Mouse (Mus musculus) R1 (cell line): ENCODE measurements at regions not wholly inside any gene's neighbourhood (a gene's known extent, or its start where the extent isn't known, plus 50 kb on each side); places are given as distances from the start of the nearest gene placed in this dataset.

Experiments used
- DNase-seq: peaks from one replicate; pipeline ENCODE4 v3.0.0-alpha.2; 2018; ENCODE audit warnings: low read depth, low spot score

GRCm38 (mm10) chr15:30029257-30029899 is 143.0 kb upstream of the Ctnnd2 start:
- DNase-seq = peak; percentile 76

GRCm38 (mm10) chr15:30035367-30035766 is 137.0 kb upstream of the Ctnnd2 start:
- DNase-seq = no peak

GRCm38 (mm10) chr15:30050851-30051250 is 121.5 kb upstream of the Ctnnd2 start:
- no peak for DNase-seq

- no peak for DNase-seq
Observed at GRCm38 (mm10) chr15:30059808-30060207, 112.6 kb upstream of the Ctnnd2 start.

GRCm38 (mm10) chr15:30060505-30061342 is 111.7 kb upstream of the Ctnnd2 start:
- no peak for DNase-seq

GRCm38 (mm10) chr15:30071668-30072067 is 100.7 kb upstream of the Ctnnd2 start:
- peak; percentile 83 for DNase-seq

GRCm38 (mm10) chr15:30072301-30072700 is 100.1 kb upstream of the Ctnnd2 start:
- DNase-seq = peak; percentile 79

GRCm38 (mm10) chr15:30087120-30087519 is 85.3 kb upstream of the Ctnnd2 start:
- DNase-seq = no peak

GRCm38 (mm10) chr15:30122061-30122460 is 50.3 kb upstream of the Ctnnd2 start:
- no peak for DNase-seq
